4 mouse cellular contexts compared by ENCODE assay signal in genomic region chr16:92514896-92515295, GRCm38 (mm10). TPM values are rescaled to one million over a fixed set of nuclear protein-coding genes. Genes with fewer than 3 reads are reported as not detected.
"Had no signal": no experiment of that assay in that cellular context is flagged by ENCODE, and none has a peak within 500 bp of the region (broad histone marks: within the 10 kb centered on the region; RNA-seq: fewer than 3 reads in every experiment).

No protein-coding gene starts in this region.

RNA-seq across cellular contexts. Expression of gene Clic6, which starts 29.4 kb away (rescaled TPM):
- total RNA-seq: megakaryocyte, adult 5-6 weeks; monocyte, adult 5-6 weeks; neutrophil, adult 5-6 weeks had no signal
- polyA plus RNA-seq: macrophage had no signal
